Mouse (Mus musculus) ovary, postnatal 36 days (tissue): ENCODE data around the gene Amy2a5.
"Not testable (repeated sequence)": the region's sequence is repeated elsewhere in the genome, so short reads cannot be mapped to it uniquely, and the experiment has no call there.

Experiments used
- DNase-seq: peaks from one replicate; pipeline ENCODE4 v3.0.0; 2022; ENCODE audit warnings: low spot score, mixed read lengths

Gene Amy2a5

DNA sequence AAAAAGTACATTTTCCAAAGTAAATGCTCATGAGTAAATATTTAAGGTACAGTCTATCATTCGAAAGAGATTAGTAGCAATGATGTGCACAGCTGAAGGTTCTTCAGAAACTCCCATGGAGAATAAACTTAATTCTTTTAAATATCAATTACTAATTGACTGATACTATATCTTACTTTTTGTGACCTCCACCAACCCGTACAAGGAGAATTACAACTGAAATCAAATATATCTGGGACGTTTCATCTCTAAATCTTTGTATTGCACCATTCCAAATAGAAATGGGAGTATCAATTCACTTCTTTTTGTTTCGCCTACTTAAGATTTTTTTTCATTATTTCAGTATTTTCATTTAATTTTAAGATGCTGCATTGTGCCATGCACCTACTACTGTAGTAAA, at the start of gene Amy2a5:
Amy2a5 (minus strand) TSS at position 101 of the 400 bp plus-strand sequence.
- DNase-seq, result not testable (repeated sequence)

DNA sequence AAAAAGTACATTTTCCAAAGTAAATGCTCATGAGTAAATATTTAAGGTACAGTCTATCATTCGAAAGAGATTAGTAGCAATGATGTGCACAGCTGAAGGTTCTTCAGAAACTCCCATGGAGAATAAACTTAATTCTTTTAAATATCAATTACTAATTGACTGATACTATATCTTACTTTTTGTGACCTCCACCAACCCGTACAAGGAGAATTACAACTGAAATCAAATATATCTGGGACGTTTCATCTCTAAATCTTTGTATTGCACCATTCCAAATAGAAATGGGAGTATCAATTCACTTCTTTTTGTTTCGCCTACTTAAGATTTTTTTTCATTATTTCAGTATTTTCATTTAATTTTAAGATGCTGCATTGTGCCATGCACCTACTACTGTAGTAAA, 32.7 kb upstream of the Amy2a5 start, which contains the start of gene Amy2a4:
Amy2a4 (minus strand) TSS at position 101 of the 400 bp plus-strand sequence.
- DNase-seq, result not testable (repeated sequence)

DNA sequence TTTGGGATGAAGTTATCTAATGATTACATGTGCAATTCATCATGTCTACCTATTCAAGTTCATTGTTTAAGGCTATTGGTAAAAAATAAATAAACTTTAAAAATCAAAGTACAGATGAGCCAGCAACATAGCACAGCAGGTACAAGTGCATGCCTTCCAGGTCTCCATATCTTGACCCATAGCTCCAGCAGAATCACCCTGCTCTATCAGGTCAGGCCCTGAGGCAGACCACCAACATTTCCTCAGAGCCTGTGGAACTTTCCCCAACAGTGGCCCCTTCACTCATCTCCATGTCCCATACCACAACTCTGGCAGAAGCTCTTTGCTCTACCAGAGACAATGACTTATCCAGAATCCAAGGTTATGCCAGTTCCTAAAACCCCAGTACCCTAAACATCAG, 21.6 kb upstream of the Amy2a5 start:
- not testable (repeated sequence) for DNase-seq

DNA sequence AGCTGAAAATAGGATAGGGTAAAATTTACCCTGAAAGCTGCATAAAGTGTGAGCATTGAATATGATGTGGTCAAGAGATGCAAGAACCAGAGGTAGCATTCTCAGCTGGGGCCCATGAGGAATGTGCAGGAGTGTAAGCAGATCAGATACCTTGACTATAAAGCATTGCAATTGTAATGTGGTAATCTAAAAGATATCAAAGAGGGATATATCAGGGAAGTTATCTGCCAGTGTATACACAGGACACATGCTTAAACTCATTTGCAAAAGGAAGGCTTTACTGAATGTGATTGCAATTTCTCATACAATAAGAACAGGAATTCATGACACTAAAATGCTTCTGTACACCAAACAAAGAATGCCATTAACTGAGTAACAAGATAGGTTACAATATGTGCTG, 20.9 kb upstream of the Amy2a5 start:
- DNase-seq, result not testable (repeated sequence)

DNA sequence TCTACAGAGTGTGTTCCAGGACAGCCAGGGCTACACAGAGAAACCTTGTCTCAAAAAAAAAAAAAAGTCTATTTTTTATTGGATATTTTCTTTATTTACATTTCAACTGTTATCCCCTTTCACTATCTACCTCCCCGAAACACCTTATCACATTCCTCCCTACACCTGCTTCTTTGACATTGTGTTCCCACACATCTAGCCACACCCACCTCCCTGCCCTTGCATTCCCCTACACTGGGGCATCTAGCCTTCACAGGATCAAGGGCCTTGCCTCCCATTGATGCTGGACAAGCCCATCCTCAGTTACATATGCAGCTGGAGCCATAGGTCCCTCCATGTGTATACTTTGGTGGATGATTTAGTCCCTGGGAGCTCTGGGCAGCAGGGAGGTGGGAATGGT, 31.5 kb downstream of the Amy2a5 start:
- DNase-seq, result no peak
